Mouse (Mus musculus) limb, embryonic 12.5 days (tissue): ENCODE measurements around the gene Mfsd4b1. TPM values are rescaled to one million over a fixed set of nuclear protein-coding genes. Genes with fewer than 3 reads are reported as not detected.
"Not testable (repeated sequence)": the region's sequence is repeated elsewhere in the genome, so short reads cannot be mapped to it uniquely, and the experiment has no call there.

Experiments
- ATAC-seq: fragments of 200-750 bp; cut with Nextera tagmentation; 2 replicates; pipeline ENCODE4 v1.8.0; 2017; ENCODE audit warnings: low read depth, moderate TSS enrichment; ENCODE audit not compliant: insufficient number of reproducible peaks, insufficient read depth, low FRiP score, low TSS enrichment
- H3K27ac ChIP-seq: fragments of 300-500 bp; sonication (generic); 2 replicates; pipeline ENCODE4 v1.5.1; 2016; ENCODE audit warnings: mild to moderate bottlenecking, moderate library complexity
- H3K27me3 ChIP-seq: fragments of 300-500 bp; sonication (generic); 2 replicates; pipeline ENCODE4 v1.6.1; 2016; ENCODE audit warnings: mild to moderate bottlenecking, moderate library complexity
- H3K36me3 ChIP-seq: fragments of 300-500 bp; sonication (generic); 2 replicates; pipeline ENCODE4 v1.6.1; 2016; ENCODE audit warnings: mild to moderate bottlenecking, moderate library complexity
- H3K4me1 ChIP-seq: fragments of 300-500 bp; sonication (generic); replicated peaks from 2 replicates; pipeline ENCODE4 v1.6.1; 2016
- H3K4me2 ChIP-seq: fragments of 300-500 bp; sonication (generic); 2 replicates; pipeline ENCODE4 v1.6.1; 2016; ENCODE audit warnings: mild to moderate bottlenecking, moderate library complexity
- H3K4me3 ChIP-seq: fragments of 300-500 bp; sonication (generic); replicated peaks from 2 replicates; pipeline ENCODE4 v1.5.1; 2016; ENCODE audit warnings: mild to moderate bottlenecking
- H3K9ac ChIP-seq: fragments of 300-500 bp; sonication (generic); replicated peaks from 2 replicates; pipeline ENCODE4 v1.6.1; 2016; ENCODE audit warnings: mild to moderate bottlenecking, moderate library complexity
- H3K9me3 ChIP-seq: fragments of 300-500 bp; sonication (generic); 2 replicates; pipeline ENCODE4 v1.6.1; 2016; ENCODE audit warnings: mild to moderate bottlenecking, moderate library complexity
- WGBS: fragments of 180-500 bp; shearing (Covaris S2); methylation state at CpG from one replicate; pipeline ENCODE4 v1.1.7; 2016; 5-methylcytosine and 5-hydroxymethylcytosine counted together
- polyA plus RNA-seq: library from polyadenylated mRNA; unstranded; fragments of >200 nt; fragmentation: Nextera tagmentation; extraction: Ambion mirVana; gene quantifications from 2 replicates; pipeline ENCODE4 v1.2.1, GENCODE M21; 2016

Gene Mfsd4b1
- polyA plus RNA-seq, 1 experiment from 2014 or later, result 0.33 TPM

GRCm38 (mm10) chr10:40032897-40033296, 7.8 kb upstream of the Mfsd4b1 start:
- H3K27ac ChIP-seq, result no peak overlapping the region
- H3K4me1 ChIP-seq, result no peaks in the 10 kb centered on the region
- H3K36me3 ChIP-seq, result no peaks in the 10 kb centered on the region
- WGBS, result 75% methylated on average over 2 of the region's 2 CpGs
- H3K27me3 ChIP-seq, result no peaks in the 10 kb centered on the region
- ATAC-seq, result no peak
- H3K4me3 ChIP-seq, result no peak overlapping the region
- no peak overlapping the region for H3K4me2 ChIP-seq
- no peaks in the 10 kb centered on the region for H3K9me3 ChIP-seq
- H3K9ac ChIP-seq, result no peak overlapping the region

- H3K36me3 ChIP-seq, result no peaks in the 10 kb centered on the region
- peaks cover 7% of the 10 kb centered on the region; the same call in 1 of the 2 replicates for H3K9me3 ChIP-seq
- H3K4me1 ChIP-seq, result no peaks in the 10 kb centered on the region
- no peaks in the 10 kb centered on the region for H3K27me3 ChIP-seq
- WGBS, result 92% methylated on average over 6 of the region's 6 CpGs
- ATAC-seq, result no peak
- no peak overlapping the region for H3K4me3 ChIP-seq
- no peak overlapping the region for H3K4me2 ChIP-seq
- no peak overlapping the region for H3K9ac ChIP-seq
- H3K27ac ChIP-seq, result no peak overlapping the region
Observed at GRCm38 (mm10) chr10:40030716-40031115, 5.6 kb upstream of the Mfsd4b1 start.

GRCm38 (mm10) chr10:40029610-40030009, 4.5 kb upstream of the Mfsd4b1 start:
- H3K36me3 ChIP-seq, result no peaks in the 10 kb centered on the region
- H3K4me2 ChIP-seq, result no peak overlapping the region
- H3K4me1 ChIP-seq, result peaks cover 8% of the 10 kb centered on the region
- H3K27me3 ChIP-seq, result no peaks in the 10 kb centered on the region
- ATAC-seq, result no peak
- no peak overlapping the region for H3K9ac ChIP-seq
- peaks cover 7% of the 10 kb centered on the region; the same call in 1 of the 2 replicates for H3K9me3 ChIP-seq
- 89% methylated on average over 2 of the region's 2 CpGs for WGBS
- H3K27ac ChIP-seq, result no peak overlapping the region
- no peak overlapping the region for H3K4me3 ChIP-seq

- no peak overlapping the region for H3K9ac ChIP-seq
- H3K36me3 ChIP-seq, result no peaks in the 10 kb centered on the region
- no peak overlapping the region for H3K4me3 ChIP-seq
- ATAC-seq, result no peak
- no peak overlapping the region for H3K27ac ChIP-seq
- H3K4me1 ChIP-seq, result peaks cover 9% of the 10 kb centered on the region
- H3K4me2 ChIP-seq, result no peak overlapping the region
- WGBS, result 87% methylated on average over 8 of the region's 8 CpGs
- H3K9me3 ChIP-seq, result peaks cover 7% of the 10 kb centered on the region; the same call in 1 of the 2 replicates
- H3K27me3 ChIP-seq, result 0 out of 2 replicates have a peak, but pooled peaks cover 4% of the 10 kb centered on the region
Observed at GRCm38 (mm10) chr10:40028091-40028490, 3.0 kb upstream of the Mfsd4b1 start.

- no peaks in the 10 kb centered on the region for H3K36me3 ChIP-seq
- no peak for ATAC-seq
- H3K4me2 ChIP-seq, result no peak overlapping the region
- no peak overlapping the region for H3K4me3 ChIP-seq
- 0 out of 2 replicates have a peak, but pooled peaks cover 4% of the 10 kb centered on the region for H3K27me3 ChIP-seq
- H3K27ac ChIP-seq, result no peak overlapping the region
- peaks cover 9% of the 10 kb centered on the region for H3K4me1 ChIP-seq
- WGBS, result 97% methylated on average over 5 of the region's 5 CpGs
- peaks cover 7% of the 10 kb centered on the region; the same call in 1 of the 2 replicates for H3K9me3 ChIP-seq
- H3K9ac ChIP-seq, result no peak overlapping the region
Observed at GRCm38 (mm10) chr10:40026546-40026945, 1.5 kb upstream of the Mfsd4b1 start.

- H3K4me1 ChIP-seq, result peaks cover 11% of the 10 kb centered on the region
- H3K4me3 ChIP-seq, result peak overlapping the region; percentile 57
- ATAC-seq, result no peak
- peak overlapping the region; percentile 73; the same call in 1 of the 2 replicates for H3K27ac ChIP-seq
- 0 out of 2 replicates have a peak, but pooled peaks cover 4% of the 10 kb centered on the region for H3K27me3 ChIP-seq
- peak overlapping the region; percentile 95 for H3K4me2 ChIP-seq
- H3K9ac ChIP-seq, result peak overlapping the region; percentile 66
- WGBS, result 49% methylated on average over 8 of the region's 8 CpGs
- peaks cover 7% of the 10 kb centered on the region; the same call in 1 of the 2 replicates for H3K9me3 ChIP-seq
- H3K36me3 ChIP-seq, result no peaks in the 10 kb centered on the region
Observed at GRCm38 (mm10) chr10:40025560-40025959, 492 bp upstream of the Mfsd4b1 start.

DNA sequence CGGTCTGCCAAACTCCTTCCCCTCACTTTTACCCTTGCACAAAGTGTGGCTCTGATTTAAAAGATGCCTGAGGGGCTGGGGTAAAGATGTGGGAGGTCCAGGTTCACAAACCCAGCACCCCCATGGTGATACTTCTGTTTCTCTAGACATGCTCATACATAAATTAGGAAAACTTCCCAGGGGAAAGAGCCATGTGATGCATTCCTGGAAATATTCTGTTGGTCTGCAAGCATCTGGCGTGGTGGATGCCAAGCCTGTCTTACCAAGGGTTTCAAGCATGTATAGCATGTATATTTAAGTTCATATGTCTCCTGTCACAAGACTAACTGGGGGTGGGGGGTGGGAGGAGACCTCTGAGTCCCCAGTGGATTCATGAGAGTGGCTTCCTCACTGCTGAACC, 4.7 kb downstream of the Mfsd4b1 start:
- ATAC-seq, result no peak
- no peaks in the 10 kb centered on the region for H3K36me3 ChIP-seq
- no peaks in the 10 kb centered on the region for H3K9me3 ChIP-seq
- H3K4me2 ChIP-seq, result no peak overlapping the region
- H3K4me3 ChIP-seq, result no peak overlapping the region
- no peak overlapping the region for H3K27ac ChIP-seq
- H3K4me1 ChIP-seq, result peaks cover 11% of the 10 kb centered on the region
- 37% methylated on average over 2 of the region's 2 CpGs for WGBS
- 0 out of 2 replicates have a peak, but pooled peaks cover 4% of the 10 kb centered on the region for H3K27me3 ChIP-seq
- no peak overlapping the region for H3K9ac ChIP-seq

- no peak overlapping the region for H3K4me3 ChIP-seq
- 86% methylated on average over 3 of the region's 3 CpGs for WGBS
- no peaks in the 10 kb centered on the region for H3K9me3 ChIP-seq
- no peak overlapping the region for H3K9ac ChIP-seq
- H3K27ac ChIP-seq, result no peak overlapping the region
- 0 out of 2 replicates have a peak, but pooled peaks cover 4% of the 10 kb centered on the region for H3K27me3 ChIP-seq
- H3K4me1 ChIP-seq, result 0 out of 2 replicates have a peak, but pooled peaks cover 5% of the 10 kb centered on the region
- no peak overlapping the region for H3K4me2 ChIP-seq
- H3K36me3 ChIP-seq, result no peaks in the 10 kb centered on the region
- ATAC-seq, result no peak
Observed at GRCm38 (mm10) chr10:40019492-40019891, 5.6 kb downstream of the Mfsd4b1 start.

GRCm38 (mm10) chr10:40018261-40018860, 6.7 kb downstream of the Mfsd4b1 start:
- Histone ChIP-seq H3K36me3 (no peaks in the 10 kb centered on the region), H3K4me2 (no peak overlapping the region), H3K9ac (no peak overlapping the region), H3K9me3 (no peaks in the 10 kb centered on the region), H3K27me3 (no peaks in the 10 kb centered on the region), H3K27ac (no peak overlapping the region), H3K4me1 (0 out of 2 replicates have a peak, but pooled peaks cover 5% of the 10 kb centered on the region), H3K4me3 (no peak overlapping the region)
- WGBS, result 87% methylated on average over 5 of the region's 5 CpGs
- no peak for ATAC-seq

DNA sequence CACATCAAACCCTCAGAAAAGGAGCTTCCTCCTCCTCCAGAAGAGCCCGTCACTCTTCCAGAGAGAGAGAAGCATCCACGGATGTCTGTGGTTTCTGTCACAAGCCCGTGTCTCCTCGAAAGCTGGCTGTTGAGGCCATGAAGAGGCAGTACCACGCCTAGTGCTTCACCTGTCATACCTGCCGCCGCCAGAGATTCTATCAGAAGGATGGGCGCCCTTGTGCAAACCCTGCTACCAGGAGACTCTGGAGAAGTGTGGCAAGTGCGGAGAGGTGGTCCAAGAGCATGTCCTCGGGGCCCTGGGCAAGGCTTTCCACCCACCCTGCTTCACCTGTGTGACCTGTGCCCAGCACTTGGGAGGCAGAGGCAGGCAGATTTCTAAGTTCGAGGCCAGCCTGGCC, 15.5 kb downstream of the Mfsd4b1 start:
- H3K4me3 ChIP-seq, result no peak overlapping the region
- no peaks in the 10 kb centered on the region for H3K36me3 ChIP-seq
- H3K9me3 ChIP-seq, result no peaks in the 10 kb centered on the region
- H3K27ac ChIP-seq, result no peak overlapping the region
- H3K27me3 ChIP-seq, result 0 out of 2 replicates have a peak, but pooled peaks cover 3% of the 10 kb centered on the region
- ATAC-seq, result no peak
- 87% methylated on average over 11 of the region's 11 CpGs for WGBS
- no peak overlapping the region for H3K9ac ChIP-seq
- H3K4me2 ChIP-seq, result no peak overlapping the region
- H3K4me1 ChIP-seq, result peaks cover 14% of the 10 kb centered on the region

- H3K4me2 ChIP-seq, H3K36me3 ChIP-seq, H3K27me3 ChIP-seq, H3K27ac ChIP-seq, H3K9ac ChIP-seq, H3K9me3 ChIP-seq, ATAC-seq, H3K4me3 ChIP-seq: not testable (repeated sequence)
- WGBS, result 69% methylated on average over 4 of the region's 4 CpGs
- H3K4me1 ChIP-seq, result peaks cover 15% of the 10 kb centered on the region
Observed at GRCm38 (mm10) chr10:40008847-40009246, 16.2 kb downstream of the Mfsd4b1 start.

GRCm38 (mm10) chr10:40007953-40008352, 17.1 kb downstream of the Mfsd4b1 start:
- no peak overlapping the region for H3K27ac ChIP-seq
- H3K9me3 ChIP-seq, result no peaks in the 10 kb centered on the region
- no peak for ATAC-seq
- H3K4me1 ChIP-seq, result peaks cover 15% of the 10 kb centered on the region
- no peak overlapping the region for H3K4me3 ChIP-seq
- H3K9ac ChIP-seq, result no peak overlapping the region
- 90% methylated on average over 4 of the region's 4 CpGs for WGBS
- 0 out of 2 replicates have a peak, but pooled peaks cover 3% of the 10 kb centered on the region for H3K27me3 ChIP-seq
- no peaks in the 10 kb centered on the region for H3K36me3 ChIP-seq
- no peak overlapping the region for H3K4me2 ChIP-seq
